Mouse (Mus musculus): ENCODE results near the gene Sh3pxd2a.

Gene Sh3pxd2a

DNA sequence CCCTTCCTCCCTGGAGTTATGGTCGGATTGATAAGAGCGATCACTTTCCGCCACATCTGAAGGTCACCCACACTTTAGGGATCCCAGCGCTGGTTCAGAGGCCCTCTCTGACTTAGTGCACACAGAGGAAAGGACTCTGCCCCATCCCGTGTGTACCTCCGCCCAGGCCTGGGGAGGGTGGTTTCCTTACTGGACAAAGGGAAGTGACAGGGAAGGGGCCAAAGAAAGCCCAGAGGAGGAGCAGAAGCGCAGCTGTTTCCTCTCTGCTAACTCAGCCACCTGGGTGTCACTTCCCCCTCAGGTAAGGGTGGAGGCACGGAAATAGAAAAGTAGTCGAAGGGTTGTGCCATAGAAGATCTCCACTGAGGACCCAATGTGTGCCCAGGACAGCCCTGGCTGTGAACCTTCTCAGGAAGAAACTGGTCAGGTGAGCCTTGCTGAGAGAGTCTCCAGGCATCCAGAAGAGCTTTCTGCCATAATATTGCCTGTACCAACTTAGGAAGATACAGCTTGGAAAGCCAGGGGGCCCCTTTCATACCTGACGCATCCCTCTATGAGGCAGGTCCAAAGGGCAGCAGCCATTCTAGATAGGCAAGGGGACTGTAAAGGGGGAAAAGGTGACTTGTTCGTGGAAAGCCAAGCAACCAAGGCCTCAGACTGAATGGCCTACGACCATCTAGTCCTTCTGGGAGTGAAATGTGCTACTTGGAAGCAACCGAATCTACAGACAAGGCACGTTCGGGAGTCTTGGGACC lies 9.0 kb downstream of the Sh3pxd2a start:
- DNase-seq, result no peak

- DNase-seq, result no peak
These were observed 9.8 kb downstream of the Sh3pxd2a start for GRCm38 (mm10) chr19:47454167-47455000.

- no peak for DNase-seq
These were observed 10.8 kb downstream of the Sh3pxd2a start for GRCm38 (mm10) chr19:47453352-47453751.

- no peak for DNase-seq
These were observed 11.5 kb downstream of the Sh3pxd2a start for GRCm38 (mm10) chr19:47452682-47453081.

GRCm38 (mm10) chr19:47452211-47452610 lies 12.0 kb downstream of the Sh3pxd2a start:
- DNase-seq, result no peak

DNA sequence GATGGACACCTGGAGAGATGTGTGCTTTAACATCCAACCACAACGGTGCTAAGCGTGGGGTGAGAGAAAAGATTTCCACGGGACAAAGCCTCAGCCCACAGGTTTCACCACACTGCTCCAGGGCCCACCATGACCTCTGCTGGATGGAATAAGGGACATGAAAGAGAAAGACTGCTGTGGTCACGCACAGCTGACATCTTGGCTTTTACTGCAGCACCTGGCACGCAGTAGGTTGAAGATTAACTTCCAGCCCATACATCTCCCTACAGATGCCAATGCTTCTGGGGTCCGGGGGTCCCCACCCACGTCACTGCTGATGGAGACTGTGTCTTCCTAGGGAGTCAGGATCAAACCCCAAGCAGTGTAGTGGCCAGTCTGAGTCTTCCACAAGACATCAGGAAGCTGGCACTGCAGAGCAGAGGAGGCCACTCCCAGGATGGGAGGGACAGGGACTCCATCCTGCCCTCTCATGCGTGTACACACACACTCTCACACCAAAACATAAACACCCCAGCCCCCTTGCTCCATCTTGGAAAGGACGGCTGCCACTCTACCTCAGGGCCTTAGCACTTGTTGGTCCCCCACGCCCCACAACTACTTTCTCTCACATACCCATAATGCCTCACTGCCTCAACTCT lies 12.6 kb downstream of the Sh3pxd2a start:
- DNase-seq, result no peak

DNA sequence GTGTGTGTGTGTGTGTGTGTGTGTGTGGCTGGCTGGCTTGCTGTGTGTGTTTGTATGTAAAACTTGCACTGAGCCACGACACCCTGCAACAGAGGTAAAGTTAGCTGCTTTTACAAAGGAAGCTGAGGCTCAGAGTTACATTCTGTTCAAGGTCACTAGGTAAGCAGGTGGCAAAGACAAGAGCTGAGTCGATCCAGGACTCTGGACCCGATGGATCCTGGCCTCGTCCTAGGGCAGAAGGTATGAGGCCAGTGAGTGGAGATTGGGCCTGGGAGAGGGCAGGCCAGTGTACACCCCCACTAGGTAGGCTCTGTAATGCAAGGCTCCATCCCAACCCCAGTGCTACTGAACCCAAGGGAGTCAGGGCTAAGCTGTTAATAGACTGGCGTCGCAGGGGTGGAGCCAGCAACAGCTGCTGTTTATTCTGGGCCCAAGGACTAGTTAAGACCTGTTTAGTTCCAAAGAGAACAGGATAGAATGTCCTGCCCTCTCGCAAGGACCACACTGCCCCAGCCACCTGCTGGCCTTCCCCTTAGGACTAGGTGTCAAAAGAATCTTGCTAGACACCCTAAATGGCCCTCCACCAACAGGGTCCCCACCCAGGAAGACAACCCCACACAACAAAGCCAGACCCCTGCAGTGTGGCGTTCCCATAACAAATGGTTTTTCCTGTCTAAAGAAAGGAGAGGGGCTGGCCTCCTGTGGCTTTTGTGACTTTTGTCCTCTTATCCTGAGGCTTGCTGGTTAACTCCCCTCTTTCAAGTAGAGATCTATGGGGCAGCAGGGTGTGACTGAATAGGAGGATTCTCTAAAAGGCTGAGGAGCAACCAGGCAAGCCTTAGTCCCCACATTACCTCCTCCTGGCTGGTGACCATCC lies 13.7 kb downstream of the Sh3pxd2a start:
- no peak for DNase-seq

GRCm38 (mm10) chr19:47449513-47450227 lies 14.5 kb downstream of the Sh3pxd2a start:
- no peak for DNase-seq

GRCm38 (mm10) chr19:47448618-47449151 lies 15.5 kb downstream of the Sh3pxd2a start:
- no peak for DNase-seq

DNA sequence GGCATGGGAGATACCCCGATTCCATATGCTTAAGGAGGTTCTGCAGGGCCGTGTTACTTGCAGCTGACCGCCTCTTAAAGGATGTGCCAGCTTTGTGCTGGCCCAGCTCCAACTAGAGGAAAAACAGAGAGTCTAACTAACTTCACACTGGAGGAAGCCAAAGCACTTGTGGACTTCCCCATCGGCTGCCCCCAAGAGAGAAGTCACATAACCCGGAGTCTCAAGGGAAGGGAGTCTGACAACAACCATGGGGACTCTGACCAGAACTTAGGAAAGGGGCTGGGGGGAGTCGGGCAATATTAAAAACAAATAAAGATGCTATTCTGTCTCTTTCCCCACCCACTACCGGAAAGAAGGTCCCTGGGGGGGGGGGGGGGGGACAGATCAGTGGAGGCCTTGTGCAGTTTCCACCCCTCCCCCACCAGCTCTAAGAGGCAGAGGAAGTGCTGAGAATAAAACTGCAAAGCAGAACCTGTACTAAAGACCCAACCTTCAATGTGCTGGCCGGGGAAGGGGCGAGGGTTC lies 17.3 kb downstream of the Sh3pxd2a start:
- no peak for DNase-seq

DNA sequence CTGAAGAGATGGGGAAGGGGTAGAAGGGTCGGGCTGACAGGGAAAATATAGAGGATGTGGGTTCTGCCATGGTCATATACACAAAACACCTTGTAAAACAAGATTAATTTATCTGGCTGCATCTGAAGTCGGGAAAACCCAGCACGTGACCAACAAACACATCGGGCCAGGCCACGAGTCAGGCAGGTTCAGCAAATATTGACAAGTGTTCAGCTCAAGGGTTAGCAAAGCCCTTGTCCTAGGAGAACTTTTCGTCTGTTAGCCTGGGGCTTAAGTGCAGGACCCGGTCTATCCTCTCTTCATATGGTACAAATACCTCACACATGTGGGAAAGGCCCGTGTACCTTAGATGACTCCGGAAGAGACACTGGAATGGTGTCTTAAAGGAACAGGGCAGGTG lies 18.1 kb downstream of the Sh3pxd2a start:
- no peak for DNase-seq

DNA sequence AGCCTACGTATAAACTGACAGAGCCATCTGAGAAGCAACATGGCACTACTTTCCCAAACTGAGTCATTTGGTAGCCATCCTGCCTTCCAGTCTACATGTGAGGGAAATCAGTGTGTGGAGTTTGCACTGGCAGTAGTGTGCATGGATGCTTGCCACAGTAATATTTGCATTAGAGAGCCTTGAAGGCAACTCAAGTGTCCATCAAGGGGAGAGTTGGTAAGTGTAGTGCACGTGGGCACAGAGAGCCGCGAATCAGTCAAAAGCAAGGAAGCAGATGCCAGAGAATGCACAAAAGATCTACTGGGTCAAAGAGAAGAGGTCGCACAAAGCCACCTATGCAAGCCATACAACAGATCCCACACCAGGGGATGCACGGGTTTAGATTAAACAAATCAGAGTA lies 18.5 kb downstream of the Sh3pxd2a start:
- DNase-seq, result no peak

DNA sequence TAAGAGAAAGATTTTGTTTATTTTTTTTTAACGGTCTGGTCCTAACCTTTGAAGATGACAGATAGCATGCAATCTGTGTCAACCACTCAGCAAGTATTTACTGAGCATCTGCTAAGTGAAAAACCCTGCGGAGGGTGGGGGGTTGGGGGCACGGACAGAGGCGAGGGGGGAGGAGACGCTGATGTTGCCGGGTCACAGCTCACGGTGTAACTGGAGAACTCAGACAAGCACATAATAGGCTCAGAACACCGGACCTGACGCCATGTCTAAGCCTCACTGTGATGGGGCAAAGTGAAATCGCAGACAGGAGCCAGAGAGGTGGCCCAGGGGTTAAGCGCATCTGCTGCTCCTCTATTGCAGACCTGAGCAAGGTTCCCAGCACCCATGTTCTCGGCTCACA lies 19.7 kb downstream of the Sh3pxd2a start:
- no peak for DNase-seq

- DNase-seq, result no peak
These were observed 21.9 kb downstream of the Sh3pxd2a start for GRCm38 (mm10) chr19:47442294-47442627.

DNA sequence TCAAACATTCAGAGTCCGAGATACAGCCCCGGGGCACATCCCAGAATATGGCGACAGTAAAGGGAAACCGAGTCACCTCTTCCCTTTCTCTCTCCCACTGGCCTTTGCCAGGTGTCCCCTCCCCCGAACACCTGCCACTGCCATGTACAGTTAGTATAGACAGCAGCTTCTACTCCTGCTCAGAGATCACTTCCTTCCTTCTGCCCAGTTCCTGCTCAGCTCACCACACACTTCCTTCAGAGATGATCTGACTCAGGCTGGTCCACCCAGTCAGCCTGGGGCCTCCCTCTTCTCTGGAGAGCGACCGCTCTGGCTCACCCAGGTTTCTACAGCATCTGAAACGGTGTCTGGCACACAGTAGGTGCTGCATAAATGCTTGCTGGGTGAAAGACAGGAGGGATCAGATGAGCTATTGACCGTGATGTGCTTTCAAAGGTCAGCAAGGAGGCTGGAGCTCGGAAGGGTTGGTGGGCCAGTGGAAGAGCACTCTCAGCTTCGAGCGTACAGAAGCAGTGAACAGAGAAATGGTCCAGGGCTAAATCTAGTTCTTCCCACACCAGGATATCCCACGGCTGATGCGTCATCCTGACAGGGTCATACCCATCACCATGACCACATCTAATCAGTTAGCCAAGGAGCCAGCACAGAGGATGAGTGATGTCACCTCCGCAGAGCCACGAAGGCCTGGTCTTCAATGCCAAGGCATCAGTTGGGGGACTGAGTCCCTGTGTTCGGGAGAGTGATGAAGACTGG lies 22.5 kb downstream of the Sh3pxd2a start:
- no peak for DNase-seq

GRCm38 (mm10) chr19:47440967-47441366 lies 23.2 kb downstream of the Sh3pxd2a start:
- no peak for DNase-seq

GRCm38 (mm10) chr19:47440435-47440803 lies 23.8 kb downstream of the Sh3pxd2a start:
- no peak for DNase-seq

GRCm38 (mm10) chr19:47439726-47440434 lies 24.3 kb downstream of the Sh3pxd2a start:
- no peak for DNase-seq

GRCm38 (mm10) chr19:47438445-47438844 lies 25.8 kb downstream of the Sh3pxd2a start:
- DNase-seq, result no peak

DNA sequence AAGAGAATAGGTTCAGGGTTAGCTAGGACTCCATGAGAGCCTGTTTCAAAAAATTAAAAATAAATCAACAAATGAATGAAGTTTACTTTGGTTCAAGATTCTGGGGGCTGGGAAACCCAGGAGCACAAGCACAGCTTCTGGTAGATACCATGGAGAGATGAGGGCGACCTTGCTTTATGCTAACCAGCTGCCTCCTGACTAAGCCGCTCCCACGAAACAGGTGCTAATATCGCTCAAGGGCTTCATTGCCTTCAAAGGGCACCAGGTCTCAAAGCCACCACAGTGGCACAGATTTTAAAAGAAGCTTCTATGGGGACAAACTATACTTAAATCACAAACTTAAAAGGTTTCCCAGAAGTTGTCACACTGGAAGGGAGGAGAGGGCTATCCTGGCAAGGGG lies 27.2 kb downstream of the Sh3pxd2a start:
- no peak for DNase-seq
